Mouse (Mus musculus) thymus, adult 18-20 months (tissue): ENCODE measurements around the gene Mrpl9.

Source experiments
- DNase-seq, 2 experiments: peaks; one replicate each; pipeline ENCODE4 v3.0.0; 2022; ENCODE audit warnings: mixed read lengths in 2 of 2

Gene Mrpl9

DNA sequence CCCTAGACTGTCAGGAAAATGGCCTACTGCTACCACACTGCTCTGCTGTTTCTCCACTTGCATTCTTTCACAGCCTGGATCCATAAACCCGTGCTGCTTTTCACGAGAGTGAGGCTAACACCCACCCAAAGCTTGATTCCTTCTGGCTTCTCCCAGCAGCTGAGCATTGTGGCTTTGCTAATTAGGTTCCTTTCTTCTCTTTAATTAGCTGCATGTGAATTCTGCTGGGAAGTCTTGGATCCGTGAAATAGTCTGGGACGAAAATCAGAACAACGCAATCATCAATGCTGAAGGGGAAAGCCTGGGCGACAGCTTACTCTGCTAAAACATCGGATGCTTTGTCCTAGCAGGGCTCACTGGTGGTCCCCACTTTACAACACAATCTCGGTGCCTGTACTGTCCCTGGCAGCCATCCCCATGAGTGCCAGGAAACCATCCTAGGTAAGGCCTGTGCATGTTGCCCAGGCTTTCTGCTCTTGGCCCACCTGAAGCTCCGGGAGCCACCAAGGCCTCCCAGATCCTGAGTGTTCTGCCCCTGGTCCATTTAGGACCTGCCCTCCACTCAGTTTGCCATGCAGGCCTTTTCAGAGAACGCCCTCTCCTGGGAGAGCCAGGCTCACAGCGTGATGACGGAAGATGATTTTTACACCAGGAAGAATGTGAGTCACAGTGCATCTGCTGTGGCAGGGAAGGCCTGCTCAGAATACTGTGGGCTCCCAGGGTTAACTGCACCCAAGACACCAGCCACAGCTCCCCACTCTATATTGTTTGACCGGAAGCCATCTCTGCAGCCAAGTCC lies 22.7 kb downstream of the Mrpl9 start:
- DNase-seq, result no peak

DNA sequence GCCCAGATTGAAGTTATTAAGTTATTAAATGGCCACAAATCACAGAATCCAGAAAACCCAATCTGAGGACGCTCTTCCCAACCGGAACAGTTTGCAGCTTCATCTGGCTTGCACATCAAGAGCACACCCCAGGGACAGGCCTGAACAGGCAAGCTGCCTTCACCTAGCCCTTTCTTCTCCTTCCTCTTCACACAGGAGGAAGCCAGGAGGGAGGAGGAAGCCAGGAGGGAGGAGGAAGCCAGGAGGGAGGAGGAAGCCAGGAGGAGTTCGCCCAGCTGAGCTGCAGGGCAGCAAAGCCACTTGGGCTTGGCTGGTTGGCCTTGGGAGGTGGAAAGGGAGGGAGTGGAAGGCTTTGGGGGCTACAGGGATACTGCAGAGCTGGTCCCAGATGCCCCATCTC lies 25.8 kb downstream of the Mrpl9 start:
- no peak for DNase-seq

DNA sequence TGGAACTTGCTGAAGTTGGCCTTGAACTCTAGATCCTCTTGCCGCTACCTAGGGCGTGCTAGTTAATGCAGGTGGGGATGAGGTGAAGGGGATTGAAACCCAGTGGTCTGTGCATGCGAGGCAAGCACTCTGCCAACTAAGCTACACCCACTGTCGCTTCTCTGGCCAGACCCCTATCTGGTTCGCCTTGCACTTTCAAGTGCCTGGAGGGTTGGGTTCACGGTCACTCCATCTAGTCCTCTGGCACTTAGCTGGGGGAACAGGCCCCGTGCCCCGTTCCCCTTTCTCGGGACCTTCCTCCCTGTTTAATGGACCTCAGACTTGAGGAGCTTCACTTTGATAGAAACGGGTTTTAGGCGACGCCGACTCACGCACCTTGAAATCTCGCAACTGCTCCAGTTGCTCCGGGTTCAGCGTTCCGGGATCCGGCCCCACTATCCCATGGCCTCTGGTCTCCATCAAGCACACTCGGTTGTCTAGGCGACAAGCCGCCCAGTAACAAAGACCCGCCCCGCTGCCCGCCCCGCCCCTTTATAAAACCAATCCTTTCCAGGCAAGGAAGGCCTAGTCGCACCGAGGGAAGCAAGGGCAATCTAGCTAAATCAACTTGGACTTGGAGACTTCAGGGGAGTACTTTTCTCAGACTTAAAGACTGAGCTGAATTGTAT lies 29.5 kb downstream of the Mrpl9 start:
- DNase-seq, result no peak

DNA sequence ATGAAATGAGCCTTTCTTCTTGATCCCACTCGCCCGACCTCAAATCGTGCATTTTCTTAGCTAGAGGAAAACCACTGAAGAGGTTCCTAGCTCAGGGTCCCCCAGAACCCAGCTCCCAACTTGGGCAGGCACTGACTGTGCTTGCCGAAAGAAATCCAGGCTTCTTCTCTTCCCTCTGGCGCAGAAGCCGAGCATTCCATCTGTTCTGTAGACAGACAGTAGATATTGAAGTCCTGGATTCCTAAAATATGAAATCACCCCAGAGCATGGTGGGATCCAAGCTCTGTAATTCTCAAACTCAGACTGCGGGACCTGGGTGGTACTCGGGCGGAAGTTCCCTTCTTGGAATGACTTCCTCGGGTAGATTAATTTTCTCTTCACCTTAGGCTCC lies 30.0 kb downstream of the Mrpl9 start:
- no peak for DNase-seq

DNA sequence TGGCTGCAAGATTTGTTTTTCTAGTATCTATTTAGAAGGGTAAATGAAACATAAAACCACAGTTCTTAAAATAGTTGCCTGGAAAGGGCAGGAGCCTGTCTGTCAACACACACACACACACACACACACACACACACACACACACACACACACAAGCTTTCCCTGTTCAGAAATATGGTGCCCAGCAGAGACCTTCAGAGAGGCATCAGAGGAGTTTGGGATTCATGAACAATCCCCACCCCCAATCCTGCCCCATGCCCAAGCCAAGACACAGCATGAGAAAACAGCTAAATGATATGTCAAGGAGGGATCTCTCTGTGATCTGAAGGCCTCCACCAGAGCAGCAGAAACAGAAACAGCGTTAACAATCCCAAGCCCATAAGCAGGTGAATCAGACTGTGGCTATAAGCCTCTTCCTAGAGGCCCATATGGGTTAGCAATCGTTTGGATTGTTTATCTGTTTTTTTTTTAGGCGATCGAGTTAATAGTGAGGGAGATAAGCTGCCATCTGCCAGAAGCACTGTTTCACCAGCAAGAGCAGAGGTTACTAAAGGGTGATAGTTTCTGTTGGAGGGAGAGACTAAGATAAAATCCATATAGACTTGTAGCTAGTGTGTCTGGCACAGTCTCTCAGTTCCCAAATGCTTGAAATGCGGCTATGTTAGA lies 30.6 kb downstream of the Mrpl9 start:
- DNase-seq, result no peak

DNA sequence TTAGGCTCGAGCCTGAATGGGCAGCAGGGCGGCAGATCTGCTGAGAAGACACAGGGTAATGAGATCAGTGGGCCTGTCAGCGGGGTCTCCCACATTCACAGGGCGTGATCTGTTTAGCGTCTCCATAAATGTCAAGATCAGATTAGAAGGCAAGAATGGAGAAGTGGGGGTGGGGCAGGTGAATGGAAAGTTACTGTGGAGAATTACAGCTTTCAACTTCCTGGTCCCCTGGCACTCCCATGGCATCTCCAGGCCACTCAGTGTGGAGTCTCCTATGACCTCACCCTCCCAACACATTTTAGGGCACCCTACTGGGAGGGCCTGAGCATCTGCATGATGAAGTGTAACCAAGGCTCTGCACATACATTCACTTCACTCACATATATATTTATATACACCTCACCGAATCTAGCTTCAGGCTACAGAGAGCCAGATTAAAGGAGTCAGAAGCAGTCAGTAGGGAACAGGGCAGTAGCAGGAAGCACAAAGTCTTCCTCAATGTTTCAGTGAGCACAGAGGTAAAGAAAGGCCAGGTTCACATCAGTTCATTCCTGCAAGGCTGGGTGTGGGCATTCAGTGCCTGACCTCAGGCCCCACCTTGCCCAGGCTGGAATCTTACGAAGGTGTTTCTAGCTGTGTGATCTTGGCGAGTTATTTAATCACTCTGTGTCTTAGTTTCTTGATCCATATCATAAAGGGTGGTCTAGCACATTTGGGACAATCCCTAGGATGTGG lies 33.4 kb downstream of the Mrpl9 start:
- DNase-seq, result no peak

DNA sequence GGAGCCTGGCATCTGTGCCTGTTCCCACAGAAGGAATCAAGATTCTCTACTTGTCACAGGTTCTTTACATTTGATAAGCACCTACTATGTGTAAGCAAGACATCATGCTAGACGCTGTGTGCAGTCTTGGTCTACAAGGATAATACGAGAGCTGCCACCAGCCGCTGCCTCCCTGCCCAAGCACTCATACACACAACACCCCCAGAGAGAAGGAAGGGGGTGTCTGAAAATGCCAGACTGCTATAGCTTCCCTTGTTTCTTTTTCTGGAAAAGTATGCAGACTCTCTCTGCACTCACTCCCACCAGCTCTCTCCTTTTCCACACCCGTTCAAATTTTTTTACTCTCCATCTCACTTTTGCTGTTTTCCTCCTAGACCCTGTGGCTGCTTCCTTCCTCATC lies 34.3 kb downstream of the Mrpl9 start:
- no peak for DNase-seq

DNA sequence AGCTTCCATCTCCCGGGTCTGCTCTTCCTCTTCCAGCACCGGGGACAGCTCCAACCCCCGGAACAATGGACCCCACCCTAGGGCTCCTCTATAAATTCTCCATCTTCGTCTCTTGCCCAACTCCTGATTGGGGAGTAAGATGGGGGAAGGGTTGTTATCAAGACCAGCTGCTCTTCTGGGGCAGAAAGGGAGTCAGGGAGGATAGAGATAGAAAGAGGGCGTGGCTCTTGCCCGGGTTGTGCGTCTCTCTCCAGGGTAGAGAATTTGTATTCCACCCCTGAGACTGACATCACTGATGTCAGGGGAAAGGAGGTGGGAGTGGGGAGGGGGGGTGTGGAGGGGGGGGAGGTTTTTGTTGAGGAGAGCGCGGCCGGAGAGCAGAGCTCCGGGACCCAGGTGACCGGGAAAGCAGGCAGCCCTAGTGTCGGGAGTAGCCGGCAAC lies 34.9 kb downstream of the Mrpl9 start, which contains the start of gene Celf3:
Celf3 (plus strand) TSS at position 315 of the 442 bp plus-strand sequence.
- no peak for DNase-seq

DNA sequence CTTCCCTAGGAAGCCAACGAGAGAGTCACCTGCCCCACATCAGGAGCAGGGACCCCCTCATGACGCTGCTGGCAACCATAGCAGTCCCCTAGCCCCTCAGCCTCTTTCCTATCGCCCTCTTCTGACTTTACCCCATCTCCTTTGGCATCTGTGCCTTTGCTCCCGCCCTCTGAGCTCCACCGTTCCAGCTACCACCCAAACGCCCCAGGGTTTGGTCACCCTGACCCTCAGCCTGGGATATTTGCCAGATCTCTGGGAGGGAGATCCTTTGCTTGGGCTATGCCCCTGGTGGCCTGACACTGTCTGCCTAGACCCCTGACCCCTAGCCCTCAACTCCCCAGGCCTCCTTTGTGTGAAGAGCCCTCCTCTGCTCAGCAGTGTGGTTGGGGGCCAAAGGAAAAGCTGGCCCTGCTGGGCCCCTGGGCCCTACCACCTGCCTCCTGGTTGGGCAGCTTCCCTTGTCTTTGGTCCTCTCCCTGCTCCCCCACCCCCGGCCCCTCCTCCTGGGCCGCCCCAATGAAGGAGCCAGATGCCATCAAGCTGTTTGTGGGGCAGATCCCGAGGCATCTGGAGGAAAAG lies 35.6 kb downstream of the Mrpl9 start:
- DNase-seq, result no peak

DNA sequence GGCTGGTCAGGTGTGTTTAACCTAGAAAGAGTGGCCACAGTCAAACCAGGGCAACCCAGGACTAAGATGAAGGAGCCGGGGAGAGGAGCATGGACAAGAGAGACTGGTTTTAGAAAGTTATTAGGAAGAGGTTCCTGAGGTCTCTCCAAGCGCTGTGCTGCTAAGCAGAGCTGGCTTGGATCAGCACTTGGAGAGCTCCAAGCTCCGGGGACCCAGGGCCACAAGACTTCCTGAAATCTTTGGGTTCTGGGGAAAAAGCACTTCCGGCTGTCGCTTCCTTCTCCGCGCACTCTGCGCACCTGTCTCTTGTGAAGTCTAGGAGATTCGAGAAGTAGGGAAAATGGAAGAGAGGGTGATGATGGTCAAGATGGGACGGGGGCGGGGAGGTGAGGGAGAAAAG lies 36.4 kb downstream of the Mrpl9 start:
- DNase-seq, result no peak

DNA sequence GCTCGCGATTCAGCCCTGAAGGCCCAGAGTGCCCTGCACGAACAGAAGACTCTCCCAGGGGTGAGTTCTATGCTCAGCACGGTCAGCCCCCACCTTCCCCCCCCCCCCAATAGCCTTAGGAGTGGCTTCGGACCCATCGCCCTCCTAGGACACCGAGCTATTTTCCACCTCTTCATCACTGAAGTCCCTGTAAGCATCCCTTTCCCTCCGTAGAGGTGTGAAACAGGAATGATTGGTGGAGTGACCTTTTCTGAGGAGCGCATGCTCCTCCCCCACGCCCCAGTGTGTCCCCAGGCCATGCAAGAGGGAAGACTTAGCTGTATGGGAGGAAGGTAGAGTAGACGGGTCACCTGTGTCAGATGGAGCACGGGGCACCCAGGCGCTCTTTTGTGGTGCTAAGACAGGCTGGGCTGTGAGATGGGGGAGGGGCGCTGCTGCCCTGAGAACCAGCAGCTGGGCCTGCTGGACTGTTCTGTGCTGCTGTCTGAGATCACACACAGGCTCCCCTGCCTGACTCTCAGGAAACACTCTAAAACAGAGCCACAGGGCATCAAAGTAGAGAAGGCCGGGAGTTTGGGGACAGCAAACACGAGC lies 37.3 kb downstream of the Mrpl9 start, which contains the start of gene Riiad1:
Riiad1 (minus strand) TSS at position 51 of the 594 bp plus-strand sequence.
- no peak for DNase-seq

DNA sequence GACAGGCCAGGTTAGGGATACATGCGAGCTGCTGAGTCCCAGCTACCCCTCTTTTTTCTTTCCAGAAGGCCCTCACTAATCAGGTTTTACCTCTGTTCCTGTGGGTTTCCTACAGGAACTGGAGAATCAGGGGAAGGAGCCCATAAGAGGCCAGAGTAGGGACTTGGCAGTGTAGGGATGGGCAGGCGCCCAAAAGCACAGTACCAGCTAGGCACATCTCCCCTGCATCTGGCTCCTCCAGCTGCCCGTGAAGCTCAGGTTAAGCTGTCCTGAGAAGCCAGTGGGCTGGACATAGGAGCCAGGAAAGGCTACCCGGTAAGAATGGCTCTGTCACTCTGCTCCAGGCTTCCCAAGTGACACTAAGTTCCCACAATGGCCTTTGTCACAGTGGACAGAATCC lies 38.3 kb downstream of the Mrpl9 start:
- no peak for DNase-seq

DNA sequence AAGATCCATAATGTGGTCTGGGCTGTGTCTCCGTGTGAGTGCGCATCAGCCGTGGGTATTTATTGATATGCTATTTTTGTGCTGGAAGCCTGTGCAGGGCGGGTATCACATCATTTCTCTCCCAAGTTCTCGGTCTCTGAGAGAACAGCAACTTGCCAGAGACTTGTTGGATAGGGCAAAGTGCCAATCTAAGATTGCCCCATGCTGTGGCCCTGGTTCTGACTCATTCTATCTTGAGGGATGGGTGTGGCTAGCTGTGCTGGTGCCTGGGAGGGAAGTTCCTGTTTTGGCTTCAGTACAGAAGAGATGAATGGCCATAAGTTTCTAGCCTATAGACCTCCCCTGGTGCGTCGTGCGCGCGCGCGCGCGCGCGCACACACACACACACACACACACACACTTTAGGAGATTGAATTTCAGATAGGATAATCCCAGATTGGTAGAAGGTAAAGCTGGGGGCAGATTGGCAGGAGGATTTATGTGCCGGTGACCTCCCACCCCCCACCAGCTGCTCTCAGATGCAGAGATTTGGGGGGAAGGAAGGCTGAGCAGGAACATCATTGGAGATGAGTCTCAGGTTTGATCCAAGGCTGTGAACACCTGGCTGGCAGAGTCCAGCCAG lies 39.8 kb downstream of the Mrpl9 start:
- DNase-seq, result no peak

DNA sequence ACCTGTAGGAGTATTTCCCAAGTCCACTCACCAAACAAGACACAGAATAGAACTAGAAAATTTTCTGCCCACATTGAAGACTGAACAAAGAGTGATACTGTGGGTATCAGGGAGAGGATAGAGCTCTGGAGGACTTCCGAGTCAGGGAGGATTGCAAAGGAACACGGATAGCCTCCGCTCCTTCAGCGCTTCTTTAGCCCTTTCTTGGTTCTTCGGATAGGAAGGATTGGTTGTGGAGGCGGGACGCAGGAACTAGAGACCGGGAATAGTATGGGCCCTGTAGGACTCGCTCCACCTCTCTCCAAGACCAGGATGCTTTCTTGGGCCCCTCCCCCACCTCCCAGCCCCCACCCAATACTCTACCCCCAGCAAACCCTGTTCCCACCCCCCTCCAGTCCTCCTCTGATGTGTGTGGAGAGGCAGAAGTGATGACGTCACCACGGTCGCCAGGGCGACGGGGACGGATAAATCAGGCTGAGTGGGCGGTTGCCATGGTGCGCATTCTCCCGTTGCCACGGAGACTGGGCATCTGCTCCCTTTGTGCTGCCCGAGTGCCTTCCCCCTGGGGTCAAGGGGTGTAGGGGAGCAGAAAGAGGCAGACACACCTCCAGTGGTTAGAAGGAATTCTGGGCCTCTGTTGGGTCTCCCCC lies 40.8 kb downstream of the Mrpl9 start:
- DNase-seq, result peak in 1 of 2 experiments; percentile 14

DNA sequence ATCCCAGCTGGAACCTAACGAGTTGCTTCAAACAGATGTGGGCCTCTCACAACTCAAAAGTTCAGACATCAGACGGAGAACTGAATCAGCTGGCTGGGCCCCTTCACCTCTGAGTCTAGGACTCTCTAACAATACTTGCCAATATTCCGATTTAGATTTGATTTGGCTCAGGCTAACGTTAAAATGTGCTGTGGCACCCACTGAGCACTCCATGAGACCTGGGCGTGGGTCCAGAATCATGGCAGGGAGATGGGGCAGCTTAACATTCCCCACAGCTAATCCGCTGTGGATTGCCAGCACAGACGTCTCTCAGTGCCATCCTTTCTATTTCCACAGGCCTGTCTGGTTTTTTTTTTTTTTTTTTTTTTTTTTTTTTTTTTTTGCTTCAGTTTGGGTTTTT lies 42.8 kb downstream of the Mrpl9 start:
- DNase-seq, result no peak

DNA sequence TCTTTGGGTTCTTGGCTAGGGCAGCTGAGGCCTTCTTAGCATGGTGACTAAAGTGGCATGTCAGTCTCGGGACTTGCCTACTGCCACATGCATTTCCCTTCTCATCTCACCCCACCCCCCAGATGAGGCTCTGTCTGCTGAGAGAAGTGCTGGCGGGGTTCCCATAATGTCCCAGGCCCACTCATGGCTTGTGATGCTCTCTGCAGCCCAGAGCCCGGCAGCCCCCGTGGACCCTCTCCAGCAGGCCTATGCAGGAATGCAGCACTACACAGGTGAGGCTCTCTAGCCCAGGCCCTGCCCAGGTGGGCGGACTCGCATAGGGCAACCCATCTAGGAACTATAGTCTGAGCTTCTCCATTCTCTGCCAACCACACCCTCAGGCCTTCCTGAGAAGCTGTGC lies 44.5 kb downstream of the Mrpl9 start:
- DNase-seq, result no peak

DNA sequence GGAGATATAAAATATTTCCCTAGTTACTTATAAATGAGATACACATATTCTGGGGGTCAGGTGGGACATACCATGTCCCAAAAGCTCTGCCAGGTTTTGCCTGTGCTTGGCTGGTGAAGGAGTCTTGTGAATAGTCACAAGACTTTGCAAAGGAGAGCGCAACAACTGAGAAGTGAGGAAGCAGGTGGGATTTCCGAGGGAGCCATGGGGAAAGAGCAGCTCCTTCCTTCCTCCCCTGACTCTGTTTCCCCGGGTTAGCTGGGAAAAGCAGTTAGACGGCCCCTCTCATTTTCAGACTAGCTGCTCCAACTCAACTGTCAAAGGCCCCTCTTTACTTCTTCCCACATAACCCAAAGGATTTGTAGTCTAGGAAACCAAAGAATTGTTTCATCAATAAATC lies 54.0 kb downstream of the Mrpl9 start:
- DNase-seq, result no peak
